Mouse (Mus musculus): ENCODE results near the gene Cpne5.

Gene Cpne5

DNA sequence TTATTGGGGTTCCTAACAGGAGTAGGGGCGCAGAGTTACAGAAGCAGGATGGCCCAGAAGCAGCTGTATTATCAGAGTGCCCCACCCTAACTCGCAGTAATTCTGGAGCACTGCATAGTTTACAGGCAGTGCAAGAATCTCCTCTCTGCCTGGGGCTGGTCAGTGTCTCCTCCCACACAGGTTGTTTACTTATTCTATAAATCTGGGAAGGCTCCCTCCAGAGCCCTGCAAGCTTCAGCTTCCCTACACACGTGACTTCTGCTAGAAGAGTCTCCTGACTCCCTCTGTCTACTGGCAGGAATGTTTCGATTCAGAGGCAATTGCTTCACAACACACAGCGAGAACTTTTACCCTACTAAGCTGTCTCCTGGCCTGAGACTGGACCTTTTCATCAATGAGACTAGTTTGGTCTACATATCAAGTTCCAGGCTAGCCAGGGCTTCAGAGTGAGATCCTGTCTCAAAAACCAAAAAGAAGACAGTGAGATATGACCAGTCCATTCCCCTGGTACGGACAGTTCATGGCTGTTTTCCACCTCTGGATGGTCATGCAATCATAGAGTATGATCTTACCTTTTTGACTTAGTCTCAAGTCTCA lies 114.3 kb downstream of the Cpne5 start:
- peak; percentile 0 for DNase-seq

DNA sequence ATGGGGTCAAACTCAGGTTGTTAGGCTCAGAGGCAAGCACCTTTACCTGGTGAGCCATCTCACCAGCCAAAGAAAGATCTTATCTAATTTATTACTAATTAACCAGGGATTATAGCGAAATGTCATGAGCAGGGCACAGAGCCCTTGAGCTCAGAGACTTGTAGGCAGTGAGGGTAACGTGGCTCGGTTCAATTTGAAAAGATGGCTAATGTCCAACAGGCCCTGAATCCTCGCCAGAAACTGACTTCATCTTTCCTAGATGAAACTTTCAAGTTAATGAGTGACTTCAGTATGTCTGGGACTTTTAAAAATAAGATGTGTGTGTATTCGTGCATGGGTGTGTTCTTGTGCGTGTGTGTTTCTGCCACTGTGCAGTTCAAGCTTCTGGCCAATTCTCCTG lies 115.2 kb downstream of the Cpne5 start:
- peak; percentile 0 for DNase-seq

DNA sequence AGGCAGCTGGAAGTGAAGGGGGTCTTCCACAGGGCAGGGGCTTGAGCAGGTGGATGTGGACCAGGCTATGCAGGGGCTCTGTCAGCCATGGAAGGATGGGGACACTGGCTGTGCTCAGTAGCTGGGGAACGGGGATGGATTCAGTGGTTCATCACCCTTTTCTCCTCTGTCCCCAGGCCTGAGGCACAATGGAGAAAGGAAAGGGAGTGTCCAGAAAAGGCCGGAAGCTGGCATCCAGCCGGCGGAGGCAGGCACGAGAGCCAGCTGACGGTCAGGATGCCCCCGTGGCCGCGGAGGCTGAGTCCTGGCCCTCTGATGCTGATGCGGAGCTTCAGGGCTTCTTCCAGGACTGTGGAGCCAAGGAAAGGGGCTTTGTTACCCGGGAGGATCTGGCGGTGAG lies 117.3 kb downstream of the Cpne5 start:
- DNase-seq: peak; percentile 2

DNA sequence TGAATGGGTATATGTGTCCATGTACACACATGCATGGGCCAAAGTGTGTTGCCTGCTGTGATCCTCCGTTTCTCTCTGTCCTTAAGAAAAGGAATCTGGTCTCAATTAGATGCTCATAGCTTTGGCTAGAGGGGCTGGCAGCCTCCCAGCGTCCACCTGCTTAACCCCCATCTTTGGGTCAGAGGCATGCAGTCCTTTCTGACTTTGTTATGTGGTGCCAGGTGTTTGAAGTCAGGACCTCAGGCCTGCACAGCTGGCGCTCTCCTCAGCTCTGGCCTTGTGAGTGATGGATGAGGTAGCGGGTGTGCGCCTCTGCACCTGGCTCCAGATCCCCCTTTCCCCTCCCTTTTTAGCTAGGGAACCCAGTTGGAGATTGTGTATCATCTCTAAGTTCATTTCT lies 119.9 kb downstream of the Cpne5 start:
- peak; percentile 43 for DNase-seq

DNA sequence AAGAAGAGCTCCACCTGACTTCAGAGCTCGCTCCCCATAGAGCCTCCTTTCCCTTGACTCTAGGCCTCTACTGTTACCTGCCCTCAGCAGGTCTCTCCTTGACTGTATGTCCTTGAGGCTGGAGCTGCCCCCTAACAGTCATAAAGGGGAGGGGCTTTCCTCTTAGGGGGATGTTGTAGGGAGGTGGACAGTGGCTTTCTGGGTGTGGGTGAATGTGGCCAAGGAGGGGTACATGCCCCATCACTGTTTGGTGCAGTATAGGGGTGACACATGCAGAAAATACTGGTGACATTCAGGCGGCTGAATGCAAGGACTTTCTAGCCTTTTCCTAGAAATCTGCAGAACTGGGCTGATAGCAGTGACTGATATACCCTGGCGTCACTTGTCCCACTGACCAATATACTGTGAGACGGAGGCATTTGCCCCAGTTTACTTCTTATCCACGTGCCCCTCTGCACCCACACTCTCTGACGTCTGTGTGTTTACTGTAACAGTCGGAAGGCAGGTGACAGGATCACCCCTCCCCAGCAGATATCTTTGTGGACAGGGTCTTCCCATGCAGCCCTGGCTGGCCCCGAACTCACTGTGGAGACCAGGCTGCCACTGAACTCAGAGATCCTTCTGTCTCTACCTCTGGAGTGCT lies 120.8 kb downstream of the Cpne5 start:
- peak; percentile 2 for DNase-seq

DNA sequence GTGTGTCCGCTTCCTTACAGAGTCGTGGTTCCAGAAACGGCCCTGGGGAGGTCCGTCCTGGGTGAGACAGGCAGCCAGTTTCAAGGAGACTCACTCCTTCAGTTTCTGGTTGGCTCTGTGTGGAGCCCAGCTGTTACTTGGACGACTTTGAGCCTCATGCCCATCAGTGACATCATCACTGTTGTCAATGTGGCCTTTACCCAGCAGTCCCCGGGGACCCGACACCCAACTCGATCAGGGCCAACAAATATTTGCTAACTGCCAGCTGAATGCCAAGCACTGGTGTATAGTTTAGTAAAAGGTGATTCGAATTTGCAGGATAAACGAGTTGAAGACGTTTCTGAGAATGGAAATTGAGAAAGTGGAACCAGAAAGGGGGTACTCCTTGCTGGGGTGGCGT lies 121.9 kb downstream of the Cpne5 start:
- DNase-seq: peak; percentile 1

DNA sequence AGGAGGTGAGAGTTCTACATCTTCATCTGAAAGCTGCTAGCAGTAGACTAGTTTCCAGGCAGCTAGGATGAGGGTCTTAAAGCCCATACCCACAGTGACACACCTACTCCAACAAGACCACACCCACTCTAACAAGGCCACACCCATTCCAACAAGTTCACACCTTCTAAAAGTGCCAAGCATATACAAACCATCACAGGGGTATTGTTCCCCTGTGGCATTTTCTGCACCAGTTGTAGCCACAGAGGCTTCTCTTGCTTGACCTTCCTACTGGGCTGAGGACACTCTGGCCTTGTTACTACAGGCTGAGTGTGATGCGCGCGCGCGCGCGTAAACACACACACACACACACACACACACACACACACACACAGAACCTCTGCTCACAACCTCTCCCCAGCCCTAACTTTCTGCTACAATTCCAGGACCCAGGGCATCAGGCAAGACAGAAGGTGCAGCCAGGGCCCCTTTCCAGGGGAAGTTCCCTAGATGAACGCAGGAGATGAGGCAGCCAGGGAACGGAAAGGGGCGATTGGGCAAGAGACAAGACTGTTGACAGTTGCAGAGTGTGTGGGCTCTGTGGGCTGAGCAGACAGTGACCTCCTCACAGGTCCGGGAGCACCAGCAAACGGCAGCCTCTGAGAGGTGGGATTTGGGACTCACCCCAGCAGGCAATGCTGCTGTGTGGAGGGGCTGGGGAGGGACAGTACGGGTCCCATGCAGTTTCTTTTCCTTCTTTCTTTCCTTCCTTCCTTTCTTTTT lies 124.2 kb downstream of the Cpne5 start, which contains the start of gene Rab44:
Rab44 (plus strand) TSS at position 555 of the 762 bp plus-strand sequence.
- DNase-seq: peak; percentile 1

DNA sequence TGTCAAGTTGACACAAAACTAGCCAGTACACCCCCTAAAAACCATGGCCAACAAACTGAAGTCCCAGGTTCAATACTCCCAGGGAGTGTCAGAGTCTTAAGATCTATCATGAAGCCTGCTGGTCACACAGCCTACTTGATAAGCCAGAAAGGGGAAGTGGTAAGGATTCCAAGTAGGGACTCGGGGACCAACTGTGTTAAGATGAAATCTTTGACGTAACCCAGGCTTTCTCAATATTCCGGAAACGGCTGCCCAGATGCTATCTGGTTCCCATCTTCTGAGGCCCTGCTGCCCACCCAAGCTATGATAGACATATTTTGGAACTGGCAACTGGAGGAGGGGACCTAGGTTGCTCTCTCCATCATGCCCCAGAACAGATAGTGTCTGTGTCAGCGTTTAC lies 126.6 kb downstream of the Cpne5 start:
- peak; percentile 2 for DNase-seq

DNA sequence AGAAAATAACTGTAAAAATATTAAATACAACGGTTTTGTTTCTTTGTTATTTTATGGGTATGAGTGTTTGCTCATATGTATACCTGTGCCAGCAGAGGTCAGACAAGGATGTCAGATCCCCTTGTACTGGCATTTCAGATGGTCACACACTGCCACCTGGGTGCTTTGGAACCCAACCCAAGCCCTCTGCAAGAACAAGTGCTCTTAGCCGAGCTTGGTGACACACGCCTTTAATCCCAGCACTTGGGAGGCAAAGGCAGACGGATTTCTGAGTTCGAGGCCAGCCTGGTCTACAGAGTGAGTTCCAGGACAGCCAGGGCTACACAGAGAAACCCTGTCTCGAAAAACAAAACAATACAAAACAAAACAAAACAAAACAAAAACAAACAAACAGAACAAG lies 127.6 kb downstream of the Cpne5 start:
- peak; percentile 0 for DNase-seq

All from thymus, postnatal 14 days (tissue).